Mouse (Mus musculus): ENCODE measurements around the gene Acaa1b. TPM values are rescaled to one million over a fixed set of nuclear protein-coding genes. Genes with fewer than 3 reads are reported as not detected.
A peak's percentile ranks its signal among the peaks of the same experiment; 100 is the strongest.

Gene Acaa1b
- polyA plus RNA-seq, 1 experiment: 0.04 TPM

DNA sequence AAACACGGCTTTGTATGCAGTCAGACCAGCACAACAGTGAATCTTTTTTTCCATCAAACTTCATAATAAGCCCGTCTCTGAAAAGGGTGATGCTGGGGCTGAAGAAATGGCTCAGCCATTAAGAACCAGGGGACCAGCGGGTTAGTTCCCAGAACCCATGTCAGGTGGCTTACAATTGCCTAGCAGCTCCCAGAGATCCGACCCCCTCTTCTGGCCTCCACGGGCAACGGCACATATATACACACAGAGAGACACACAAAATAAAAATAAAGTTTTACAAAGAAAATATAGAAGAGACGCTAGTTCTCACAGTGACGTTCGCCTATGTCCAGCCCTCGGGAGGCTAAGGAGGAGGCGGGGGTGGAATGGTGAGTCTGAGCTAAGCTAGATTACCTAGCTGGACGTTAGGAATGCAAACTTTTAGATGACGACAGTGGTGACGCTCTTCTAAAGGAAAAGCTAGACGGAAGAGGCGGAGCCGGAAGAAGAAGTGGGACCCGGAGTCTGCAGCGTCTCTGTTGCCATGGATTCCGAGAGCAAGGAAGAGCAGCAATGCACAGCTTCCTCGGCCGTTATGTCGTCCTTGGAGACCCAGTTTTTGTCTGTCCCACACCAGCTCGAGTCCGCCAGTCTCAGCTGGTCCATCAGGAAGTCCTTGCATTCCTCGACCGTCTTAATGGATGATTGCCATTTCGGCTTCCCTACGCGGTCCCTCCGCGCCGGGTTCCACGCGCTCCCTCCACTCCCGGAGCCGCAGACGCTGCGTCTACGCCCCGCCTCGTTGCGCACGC lies 54.7 kb downstream of the Acaa1b start, which contains the start of gene Dlec1:
TSS of gene Dlec1 (plus strand) at position 487 of the 791 bp plus-strand sequence.
- Histone ChIP-seq H3K27me3 (ENCODE audit: control insufficient read depth) (peaks cover 22% of the 10 kb centered on the region), H3K4me3 (replicated peaks) (peak within 1 kb of the TSS; percentile 52), H3K9me3 (ENCODE audit: control insufficient read depth, low read length) (no peaks in the 10 kb centered on the region), H3K36me3 (ENCODE audit: control insufficient read depth) (no peaks in the 10 kb centered on the region), H3K4me1 (ENCODE audit: control insufficient read depth) (peaks cover 4% of the 10 kb centered on the region)
- TF ChIP-seq TAL1 (IDR thresholded peaks at IDR 0.05; ENCODE audit: low read length) (no peak), GATA1 (IDR thresholded peaks at IDR 0.05; ENCODE audit: low read length) (no peak)

DNA sequence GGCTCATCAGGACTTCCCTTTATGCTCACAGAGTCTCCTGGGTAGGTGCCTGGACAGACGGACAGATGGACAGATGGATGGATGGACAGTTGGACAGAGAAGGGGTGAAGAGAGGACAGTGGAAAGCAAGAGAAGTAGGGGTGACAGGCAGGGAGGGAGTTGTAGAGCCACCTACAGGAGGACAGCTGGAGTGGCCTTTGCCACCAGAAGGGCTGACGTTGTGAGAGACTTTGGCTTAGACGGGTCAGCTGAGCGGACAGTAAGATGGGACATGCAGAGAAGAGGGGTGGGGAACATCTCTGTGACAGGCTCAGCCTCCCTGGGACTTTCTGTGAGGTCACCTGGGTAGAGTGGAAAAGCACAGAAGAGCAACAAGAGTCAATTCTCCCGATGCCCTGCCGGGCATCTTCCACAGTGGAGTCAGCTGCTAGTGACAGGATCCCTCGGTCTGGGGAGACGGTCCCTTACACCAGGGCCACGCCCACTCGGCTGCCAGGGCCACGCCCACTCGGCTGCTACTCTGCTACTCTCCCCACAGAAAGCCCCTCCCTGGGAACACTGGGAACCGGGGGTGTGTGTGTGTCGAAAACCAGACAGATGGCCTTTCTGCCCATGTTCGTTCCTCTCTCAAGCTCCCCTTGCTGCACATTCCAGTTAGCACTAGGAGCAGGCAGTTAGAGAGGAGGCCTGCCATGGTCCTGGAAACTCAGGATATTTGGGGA lies 56.6 kb downstream of the Acaa1b start:
- H3K9me3 ChIP-seq (ENCODE audit: control insufficient read depth, low read length): no peaks in the 10 kb centered on the region
- no peaks in the 10 kb centered on the region for H3K36me3 ChIP-seq (ENCODE audit: control insufficient read depth)
- H3K4me3 ChIP-seq (replicated peaks): no peak overlapping the region
- peaks cover 25% of the 10 kb centered on the region for H3K27me3 ChIP-seq (ENCODE audit: control insufficient read depth)
- TF ChIP-seq GATA1 (IDR thresholded peaks at IDR 0.05; ENCODE audit: low read length) (no peak), TAL1 (IDR thresholded peaks at IDR 0.05; ENCODE audit: low read length) (no peak)
- H3K4me1 ChIP-seq (ENCODE audit: control insufficient read depth): peaks cover 4% of the 10 kb centered on the region

Other genes starting within 250 kb of the Acaa1b start
- gene Ctdspl, start 230.6 kb downstream of the Acaa1b start, polyA plus RNA-seq (2012): 0.14 and 0.23 TPM in 2 replicates
- not detected in 2 replicates for gene Vill, start 104.3 kb downstream of the Acaa1b start, polyA plus RNA-seq (2012)
- gene Plcd1, start 63.6 kb downstream of the Acaa1b start, polyA plus RNA-seq (2012): 0.01 TPM in 1 of 2 replicates, not detected in the other
- not detected in 2 replicates for gene Dlec1, start 54.6 kb downstream of the Acaa1b start, polyA plus RNA-seq (2012)
- gene Gm47289, start 2.1 kb upstream of the Acaa1b start, polyA plus RNA-seq (2012): not detected in 2 replicates
- not detected in 2 replicates for gene Slc22a13, start 52.0 kb upstream of the Acaa1b start, polyA plus RNA-seq (2012)
- 0.87 and 0.88 TPM in 2 replicates for gene Oxsr1, start 165.3 kb upstream of the Acaa1b start, polyA plus RNA-seq (2012)
- 0.79 and 1.7 TPM in 2 replicates for gene Acaa1a, start 182.6 kb upstream of the Acaa1b start, polyA plus RNA-seq (2012)
- gene Myd88, start 184.3 kb upstream of the Acaa1b start, polyA plus RNA-seq (2012): 0.63 and 1.7 TPM in 2 replicates
- 0.01 and 0.17 TPM in 2 replicates for gene Xylb, start 200.3 kb upstream of the Acaa1b start, polyA plus RNA-seq (2012)
- not detected in 2 replicates for gene Slc22a14, start 208.5 kb upstream of the Acaa1b start, polyA plus RNA-seq (2012)
- 0.02 TPM in 1 of 2 replicates, not detected in the other for gene Acvr2b, start 245.0 kb upstream of the Acaa1b start, polyA plus RNA-seq (2012)